Mouse (Mus musculus) left cerebral cortex, adult 18-20 months (tissue): ENCODE data around the gene Cdk12. TPM values are rescaled to one million over a fixed set of nuclear protein-coding genes. Genes with fewer than 3 reads are reported as not detected.

Source experiments
- microRNA-seq, 2 experiments: library from miRNA; unstranded; fragments of <30 nt; microRNA quantifications; one replicate each; pipeline ENCODE4 v1.2.0; 2021
- total RNA-seq, 2 experiments: library from RNA; stranded (reverse); gene quantifications; 2 replicates each; pipeline ENCODE4 v1.2.3; 2021

Gene Cdk12
- total RNA-seq, 2 experiments from 2014 or later: 34.9 to 36.2 TPM

Small RNAs within 50 kb of the gene (microRNA-seq; reads per million reads assigned to microRNA genes)
- gene Gm27399: 0 reads per million in 2 experiments
- gene Mir5119: 0.75 to 1.1 reads per million in 2 experiments

Other genes with a start within 250 kb of the Cdk12 start
- gene Plxdc1, start 216.6 kb upstream of the Cdk12 start, total RNA-seq: 10 to 100 TPM; 42.2 to 46.7 TPM
- gene Arl5c, start 206.9 kb upstream of the Cdk12 start, total RNA-seq: 1 to 10 TPM; 1.4 to 1.9 TPM
- gene Cacnb1, start 180.0 kb upstream of the Cdk12 start, total RNA-seq: 100 to 1,000 TPM; 154 to 170 TPM
- gene Rpl19, start 176.3 kb upstream of the Cdk12 start, total RNA-seq: 100 to 1,000 TPM; 627 to 650 TPM
- 100 to 1,000 TPM in 1 of 2 experiments, 10 to 100 TPM in 1; 86.3 to 109 TPM for gene Stac2, start 149.6 kb upstream of the Cdk12 start, total RNA-seq
- 10 to 100 TPM; 33.4 to 35.9 TPM for gene Fbxl20, start 52.7 kb upstream of the Cdk12 start, total RNA-seq
- gene Med1, start 9.8 kb upstream of the Cdk12 start, total RNA-seq: 10 to 100 TPM; 51.1 to 52.4 TPM
- 10 to 100 TPM; 70.9 to 73.2 TPM for gene Neurod2, start 126.6 kb downstream of the Cdk12 start, total RNA-seq
- gene Ppp1r1b, start 145.3 kb downstream of the Cdk12 start, total RNA-seq: 100 to 1,000 TPM; 225 to 310 TPM
- 10 to 100 TPM; 39.8 to 40.9 TPM for gene Stard3, start 155.3 kb downstream of the Cdk12 start, total RNA-seq
- 1 to 10 TPM; 6.9 to 8.1 TPM for gene Tcap, start 180.8 kb downstream of the Cdk12 start, total RNA-seq
- under 1 TPM; 0.30 to 0.74 TPM for gene Pnmt, start 183.4 kb downstream of the Cdk12 start, total RNA-seq
- gene Pgap3, start 197.4 kb downstream of the Cdk12 start, total RNA-seq: 10 to 100 TPM in 1 of 2 experiments, 1 to 10 TPM in 1; 9.4 to 10.3 TPM
- 1 to 10 TPM; 2.0 to 2.2 TPM for gene Erbb2, start 209.4 kb downstream of the Cdk12 start, total RNA-seq
- 100 to 1,000 TPM; 104 to 110 TPM for gene Mien1, start 235.9 kb downstream of the Cdk12 start, total RNA-seq
- 1 to 10 TPM; 3.6 to 4.3 TPM for gene Grb7, start 243.3 kb downstream of the Cdk12 start, total RNA-seq